Mouse (Mus musculus) brain, embryonic 18.5 days (tissue): ENCODE results near the gene Lrrc3b.

ENCODE experiments used
- DNase-seq: peaks from one replicate; pipeline ENCODE4 v3.0.0-alpha.2; 2012; ENCODE audit warnings: low read depth, low spot score

Gene Lrrc3b

GRCm38 (mm10) chr14:15438485-15439157, at the start of gene Lrrc3b:
Lrrc3b (minus strand) TSS chr14:15438987.
- peak; percentile 62 for DNase-seq

- no peak for DNase-seq
Measured at GRCm38 (mm10) chr14:15477668-15478067, 38.9 kb upstream of the Lrrc3b start.

- DNase-seq: no peak
Measured at GRCm38 (mm10) chr14:15438096-15438484, 697 bp downstream of the Lrrc3b start.

- DNase-seq: no peak
Measured at GRCm38 (mm10) chr14:15437501-15437941, 1.3 kb downstream of the Lrrc3b start.

- no peak for DNase-seq
Measured at GRCm38 (mm10) chr14:15437046-15437445, 1.7 kb downstream of the Lrrc3b start.

GRCm38 (mm10) chr14:15436586-15436985, 2.2 kb downstream of the Lrrc3b start:
- DNase-seq: no peak

GRCm38 (mm10) chr14:15432396-15432795, 6.4 kb downstream of the Lrrc3b start:
- DNase-seq: no peak

- no peak for DNase-seq
Measured at GRCm38 (mm10) chr14:15421624-15422023, 17.2 kb downstream of the Lrrc3b start.

GRCm38 (mm10) chr14:15410686-15411534, 27.9 kb downstream of the Lrrc3b start:
- no peak for DNase-seq

- DNase-seq: no peak
Measured at GRCm38 (mm10) chr14:15385536-15385935, 53.3 kb downstream of the Lrrc3b start.

- DNase-seq: no peak
Measured at GRCm38 (mm10) chr14:15384972-15385371, 53.8 kb downstream of the Lrrc3b start.

GRCm38 (mm10) chr14:15384532-15384931, 54.3 kb downstream of the Lrrc3b start:
- DNase-seq: no peak

- DNase-seq: no peak
Measured at GRCm38 (mm10) chr14:15383133-15383532, 55.7 kb downstream of the Lrrc3b start.

- DNase-seq: no peak
Measured at GRCm38 (mm10) chr14:15377368-15377767, 61.4 kb downstream of the Lrrc3b start.

GRCm38 (mm10) chr14:15376786-15377185, 62.0 kb downstream of the Lrrc3b start:
- no peak for DNase-seq

GRCm38 (mm10) chr14:15374271-15374670, 64.5 kb downstream of the Lrrc3b start:
- DNase-seq: no peak

GRCm38 (mm10) chr14:15372985-15373384, 65.8 kb downstream of the Lrrc3b start:
- DNase-seq: no peak

GRCm38 (mm10) chr14:15365045-15365444, 73.7 kb downstream of the Lrrc3b start:
- no peak for DNase-seq

- no peak for DNase-seq
Measured at GRCm38 (mm10) chr14:15359893-15360292, 78.9 kb downstream of the Lrrc3b start.

- DNase-seq: no peak
Measured at GRCm38 (mm10) chr14:15359134-15359533, 79.7 kb downstream of the Lrrc3b start.

- no peak for DNase-seq
Measured at GRCm38 (mm10) chr14:15355512-15355911, 83.3 kb downstream of the Lrrc3b start.

- DNase-seq: no peak
Measured at GRCm38 (mm10) chr14:15354299-15354698, 84.5 kb downstream of the Lrrc3b start.

- no peak for DNase-seq
Measured at GRCm38 (mm10) chr14:15333130-15333529, 105.7 kb downstream of the Lrrc3b start.
